15 mouse cellular contexts compared by ENCODE assay signal in the genomic region with DNA sequence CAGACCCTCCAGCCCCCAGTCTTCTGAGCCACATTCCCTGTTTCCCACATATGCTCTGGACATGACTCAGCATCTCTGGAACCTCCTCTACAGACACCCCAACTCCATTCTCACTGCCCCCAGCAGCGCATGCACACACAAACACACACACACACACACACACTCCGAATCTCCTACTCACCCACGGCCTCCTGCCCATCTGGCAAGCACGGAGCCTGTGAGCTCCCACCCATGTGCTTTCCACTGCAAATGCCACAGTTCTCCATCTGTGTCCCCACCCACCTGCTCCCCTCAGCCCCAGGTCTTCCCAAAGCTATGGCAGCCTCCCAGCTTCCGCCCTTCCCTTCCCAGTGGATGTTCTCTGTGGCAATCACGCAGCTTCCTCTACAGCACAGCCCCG. TPM values are rescaled to one million over a fixed set of nuclear protein-coding genes. Genes with fewer than 3 reads are reported as not detected.
A peak's percentile ranks its signal among the peaks of the same experiment; 100 is the strongest.
DNase-seq lines count a peak whose midpoint lies in the region; ATAC-seq lines count a peak whose summit lies in the region.
"Had no signal": no experiment of that assay in that cellular context is flagged by ENCODE, and none has a peak within 500 bp of the region (broad histone marks: within the 10 kb centered on the region; RNA-seq: fewer than 3 reads in every experiment).

No protein-coding gene starts in this region.

- H3K36me3 ChIP-seq in kidney, embryonic 14.5 days (ENCODE audit: control insufficient read depth, insufficient read depth, low read length), result no peaks in the 10 kb centered on the region; the same call in 1 of the 2 replicates
- H3K36me3 ChIP-seq: forebrain, embryonic 15.5 days; hindbrain, embryonic 13.5 days; kidney, embryonic 15.5 days; neural tube, embryonic 13.5 days had no signal

- H3K4me3 ChIP-seq in kidney, embryonic 14.5 days (ENCODE audit: low read length), result no peak overlapping the region
- H3K4me3 ChIP-seq: forebrain, embryonic 15.5 days; heart, embryonic 10.5 days; hindbrain, embryonic 13.5 days; kidney, embryonic 15.5 days; neural tube, embryonic 13.5 days had no signal

- no peaks in the 10 kb centered on the region for H3K9me3 ChIP-seq in kidney, embryonic 14.5 days (ENCODE audit: control insufficient read depth, low read length)
- H3K9me3 ChIP-seq: forebrain, embryonic 15.5 days; heart, embryonic 10.5 days; hindbrain, embryonic 13.5 days; kidney, embryonic 15.5 days; neural tube, embryonic 13.5 days had no signal

- H3K9ac ChIP-seq in kidney, embryonic 14.5 days (ENCODE audit: low read depth, low read length), result no peak overlapping the region
- H3K9ac ChIP-seq: forebrain, embryonic 15.5 days; hindbrain, embryonic 13.5 days; kidney, embryonic 15.5 days; neural tube, embryonic 13.5 days had no signal

- peak; percentile 95 for DNase-seq in right cerebral cortex, adult 18-20 months
- DNase-seq in right cerebral cortex, postnatal 4 days, result no peak
- peak; percentile 93 to 97 for DNase-seq in layer of hippocampus, adult 18-20 months (ENCODE audit: low spot score in 2 of 2)
- DNase-seq in left cerebral cortex, adult 9 months (ENCODE audit: low spot score in 2 of 2), result peak; percentile 87 to 93
- no peak for DNase-seq in lung, postnatal 4 days
- no peak for DNase-seq in spleen, postnatal 14 days (ENCODE audit: low spot score in 2 of 2)
- DNase-seq in B cell, adult 2 months, result no peak
- DNase-seq: lung, postnatal 14 days; midbrain, embryonic 14.5 days had no signal

- H3K27me3 ChIP-seq in kidney, embryonic 14.5 days (ENCODE audit: control insufficient read depth, insufficient read depth, low read length), result no peaks in the 10 kb centered on the region
- H3K27me3 ChIP-seq: forebrain, embryonic 15.5 days; hindbrain, embryonic 13.5 days; kidney, embryonic 15.5 days; neural tube, embryonic 13.5 days had no signal

- H3K27ac ChIP-seq in kidney, embryonic 14.5 days (ENCODE audit: low read depth, low read length), result no peak overlapping the region
- H3K27ac ChIP-seq: forebrain, embryonic 15.5 days; heart, embryonic 10.5 days; hindbrain, embryonic 13.5 days; kidney, embryonic 15.5 days; neural tube, embryonic 13.5 days had no signal

- 89% methylated on average over 7 of the region's 7 CpGs for WGBS in kidney, embryonic 14.5 days

- no peaks in the 10 kb centered on the region for H3K4me1 ChIP-seq in kidney, embryonic 14.5 days (ENCODE audit: control insufficient read depth, insufficient read depth, low read length)
- H3K4me1 ChIP-seq: forebrain, embryonic 15.5 days; hindbrain, embryonic 13.5 days; kidney, embryonic 15.5 days; neural tube, embryonic 13.5 days had no signal

- H3K4me2 ChIP-seq in kidney, embryonic 14.5 days (replicated peaks; ENCODE audit: low read depth, low read length), result no peak overlapping the region
- H3K4me2 ChIP-seq: forebrain, embryonic 15.5 days; hindbrain, embryonic 13.5 days; kidney, embryonic 15.5 days; neural tube, embryonic 13.5 days had no signal

- ATAC-seq in kidney, embryonic 14.5 days (ENCODE audit: low FRiP score, low TSS enrichment), result no peak
- ATAC-seq: forebrain, embryonic 15.5 days had no signal

RNA-seq across cellular contexts. Expression of gene Cdk5rap1, which starts 6.3 kb away (rescaled TPM):
- 10 to 100 TPM; 14.8 to 14.9 TPM for total RNA-seq in layer of hippocampus, adult 18-20 months (2021)
- polyA plus RNA-seq in kidney, embryonic 14.5 days (2014; fragmentation: Nextera tagmentation; extraction: Ambion mirVana), result 10.6 and 18.5 TPM in 2 replicates

RNA-seq across cellular contexts. Expression of gene Snta1, which starts 28.8 kb away (rescaled TPM):
- total RNA-seq in layer of hippocampus, adult 18-20 months (2021), result 10 to 100 TPM; 45.3 to 47.7 TPM
- 4.5 and 5.7 TPM in 2 replicates for polyA plus RNA-seq in kidney, embryonic 14.5 days (2014; fragmentation: Nextera tagmentation; extraction: Ambion mirVana)

RNA-seq across cellular contexts. Expression of gene Cbfa2t2, which starts 57.2 kb away (rescaled TPM):
- 10 to 100 TPM; 47.9 to 48.9 TPM for total RNA-seq in layer of hippocampus, adult 18-20 months (2021)
- polyA plus RNA-seq in kidney, embryonic 14.5 days (2014; fragmentation: Nextera tagmentation; extraction: Ambion mirVana), result 26.6 and 44.4 TPM in 2 replicates

Comparison
In these comparisons a context has a peak if more than half of its experiments do, and no peak if none do; other contexts are left out.
1. DNase-seq: peak in right cerebral cortex, adult 18-20 months (single experiment), layer of hippocampus, adult 18-20 months (2 of 2) and left cerebral cortex, adult 9 months (2 of 2); none in right cerebral cortex, postnatal 4 days (single experiment), lung, postnatal 4 days (0 of 2), spleen, postnatal 14 days (0 of 2) and B cell, adult 2 months (0 of 2).